Mouse (Mus musculus): ENCODE measurements around the gene Exd2.

Gene Exd2

GRCm38 (mm10) chr12:80462942-80463651 is at the start of gene Exd2:
Gene Exd2 (plus strand): TSS chr12:80463095.
- peak; percentile 97 for DNase-seq (ENCODE audit: low read depth, low spot score)

- DNase-seq (ENCODE audit: low read depth, low spot score), result no peak
Measured at GRCm38 (mm10) chr12:80415100-80415499, 47.8 kb upstream of the Exd2 start.

- no peak for DNase-seq (ENCODE audit: low read depth, low spot score)
Measured at GRCm38 (mm10) chr12:80427683-80428082, 35.2 kb upstream of the Exd2 start.

- peak; percentile 18 for DNase-seq (ENCODE audit: low read depth, low spot score)
Measured at GRCm38 (mm10) chr12:80433266-80433665, 29.6 kb upstream of the Exd2 start.

- DNase-seq (ENCODE audit: low read depth, low spot score), result no peak
Measured at GRCm38 (mm10) chr12:80434601-80434960, 28.3 kb upstream of the Exd2 start.

- DNase-seq (ENCODE audit: low read depth, low spot score), result peak; percentile 84
Measured at GRCm38 (mm10) chr12:80434961-80435691, 27.8 kb upstream of the Exd2 start.

GRCm38 (mm10) chr12:80435887-80436286 is 27.0 kb upstream of the Exd2 start:
- peak; percentile 54 for DNase-seq (ENCODE audit: low read depth, low spot score)

GRCm38 (mm10) chr12:80436336-80436976 is 26.4 kb upstream of the Exd2 start, which contains the start of gene Dcaf5:
Gene Dcaf5 (minus strand): TSS chr12:80436601.
- peak; percentile 86 for DNase-seq (ENCODE audit: low read depth, low spot score)

- no peak for DNase-seq (ENCODE audit: low read depth, low spot score)
Measured at GRCm38 (mm10) chr12:80437051-80437675, 25.7 kb upstream of the Exd2 start.

GRCm38 (mm10) chr12:80440957-80441356 is 21.9 kb upstream of the Exd2 start:
- peak; percentile 44 for DNase-seq (ENCODE audit: low read depth, low spot score)

GRCm38 (mm10) chr12:80444525-80445109 is 18.3 kb upstream of the Exd2 start:
- peak; percentile 52 for DNase-seq (ENCODE audit: low read depth, low spot score)

GRCm38 (mm10) chr12:80453506-80453905 is 9.4 kb upstream of the Exd2 start:
- DNase-seq (ENCODE audit: low read depth, low spot score), result no peak

- DNase-seq (ENCODE audit: low read depth, low spot score), result no peak
Measured at GRCm38 (mm10) chr12:80458033-80458432, 4.9 kb upstream of the Exd2 start.

- peak; percentile 59 for DNase-seq (ENCODE audit: low read depth, low spot score)
Measured at GRCm38 (mm10) chr12:80462292-80462896, 501 bp upstream of the Exd2 start.

GRCm38 (mm10) chr12:80463666-80464269 is 873 bp downstream of the Exd2 start:
- DNase-seq (ENCODE audit: low read depth, low spot score), result no peak

GRCm38 (mm10) chr12:80470206-80470605 is 7.3 kb downstream of the Exd2 start:
- no peak for DNase-seq (ENCODE audit: low read depth, low spot score)

- DNase-seq (ENCODE audit: low read depth, low spot score), result no peak
Measured at GRCm38 (mm10) chr12:80471926-80472325, 9.0 kb downstream of the Exd2 start.

- no peak for DNase-seq (ENCODE audit: low read depth, low spot score)
Measured at GRCm38 (mm10) chr12:80473731-80474130, 10.8 kb downstream of the Exd2 start.

- no peak for DNase-seq (ENCODE audit: low read depth, low spot score)
Measured at GRCm38 (mm10) chr12:80479986-80480385, 17.1 kb downstream of the Exd2 start.

GRCm38 (mm10) chr12:80483397-80483796 is 20.5 kb downstream of the Exd2 start:
- DNase-seq (ENCODE audit: low read depth, low spot score), result no peak

- no peak for DNase-seq (ENCODE audit: low read depth, low spot score)
Measured at GRCm38 (mm10) chr12:80493311-80493710, 30.4 kb downstream of the Exd2 start.

Measured in A20 (cell line).